Mouse (Mus musculus) testis, postnatal 14 days (tissue): ENCODE measurements around the gene Dact1.

Source experiments
- DNase-seq: peaks from one replicate; pipeline ENCODE4 v3.0.0; 2021; ENCODE audit warnings: low spot score

Dact1 gene

GRCm38 (mm10) chr12:71309581-71310067, at the start of gene Dact1:
Gene Dact1, plus strand, starts transcription at chr12:71309884.
- DNase-seq, result peak; percentile 57

- no peak for DNase-seq
Observed at GRCm38 (mm10) chr12:71264211-71264610, 45.5 kb upstream of the Dact1 start.

- no peak for DNase-seq
Observed at GRCm38 (mm10) chr12:71269367-71269766, 40.3 kb upstream of the Dact1 start.

- no peak for DNase-seq
Observed at GRCm38 (mm10) chr12:71271131-71271530, 38.6 kb upstream of the Dact1 start.

GRCm38 (mm10) chr12:71274519-71275237, 35.0 kb upstream of the Dact1 start:
- no peak for DNase-seq

- no peak for DNase-seq
Observed at GRCm38 (mm10) chr12:71275906-71276595, 33.6 kb upstream of the Dact1 start.

GRCm38 (mm10) chr12:71279521-71280262, 30.0 kb upstream of the Dact1 start:
- DNase-seq, result no peak

- DNase-seq, result no peak
Observed at GRCm38 (mm10) chr12:71281201-71281768, 28.4 kb upstream of the Dact1 start.

GRCm38 (mm10) chr12:71285399-71285798, 24.3 kb upstream of the Dact1 start:
- no peak for DNase-seq

GRCm38 (mm10) chr12:71290460-71290859, 19.2 kb upstream of the Dact1 start:
- DNase-seq, result no peak

- DNase-seq, result no peak
Observed at GRCm38 (mm10) chr12:71293960-71294942, 15.4 kb upstream of the Dact1 start.

- DNase-seq, result peak; percentile 21
Observed at GRCm38 (mm10) chr12:71296849-71297535, 12.7 kb upstream of the Dact1 start.

GRCm38 (mm10) chr12:71310068-71310931, 616 bp downstream of the Dact1 start:
- DNase-seq, result peak; percentile 11

GRCm38 (mm10) chr12:71311237-71311887, 1.7 kb downstream of the Dact1 start:
- no peak for DNase-seq

GRCm38 (mm10) chr12:71318239-71318638, 8.6 kb downstream of the Dact1 start:
- DNase-seq, result peak; percentile 61

GRCm38 (mm10) chr12:71319536-71319935, 9.9 kb downstream of the Dact1 start:
- DNase-seq, result no peak

- DNase-seq, result no peak
Observed at GRCm38 (mm10) chr12:71332646-71333045, 23.0 kb downstream of the Dact1 start.

- no peak for DNase-seq
Observed at GRCm38 (mm10) chr12:71333561-71333960, 23.9 kb downstream of the Dact1 start.

- no peak for DNase-seq
Observed at GRCm38 (mm10) chr12:71337025-71337582, 27.4 kb downstream of the Dact1 start.
